Mouse (Mus musculus) midbrain, postnatal 0 days (tissue): ENCODE data around the gene Rad9b. TPM values are rescaled to one million over a fixed set of nuclear protein-coding genes. Genes with fewer than 3 reads are reported as not detected.

Source experiments
- ATAC-seq: fragments of 200-750 bp; cut with Nextera tagmentation; 2 replicates; pipeline ENCODE4 v1.8.0; 2017; ENCODE audit warnings: moderate number of reproducible peaks, mild to moderate bottlenecking, moderate TSS enrichment, moderate library complexity; ENCODE audit not compliant: low FRiP score
- DNase-seq: peaks from one replicate; pipeline ENCODE4 v3.0.0-alpha.2; 2015; ENCODE audit warnings: low spot score
- H3K27ac ChIP-seq: fragments of 300-500 bp; sonication (generic); 2 replicates; pipeline ENCODE4 v1.5.1; 2014; ENCODE audit warnings: low read depth, mild to moderate bottlenecking, low read length, mixed read lengths
- H3K27me3 ChIP-seq: fragments of 300-500 bp; sonication (generic); 2 replicates; pipeline ENCODE4 v1.6.1; 2014; ENCODE audit warnings: low read length, control low read depth, mixed read lengths; ENCODE audit not compliant: insufficient read depth
- H3K36me3 ChIP-seq: fragments of 300-500 bp; sonication (generic); 2 replicates; pipeline ENCODE4 v1.6.1; 2014; ENCODE audit warnings: low read length, control low read depth, mixed read lengths; ENCODE audit not compliant: insufficient read depth
- H3K4me1 ChIP-seq: fragments of 300-500 bp; sonication (generic); 2 replicates; pipeline ENCODE4 v1.6.1; 2014; ENCODE audit warnings: mild to moderate bottlenecking, control low read depth, antibody characterized with exemption, low read length, mixed read lengths; ENCODE audit not compliant: insufficient read depth
- H3K4me2 ChIP-seq: fragments of 300-500 bp; sonication (generic); 2 replicates; pipeline ENCODE4 v1.6.1; 2014; ENCODE audit warnings: low read depth, mild to moderate bottlenecking, low read length, mixed read lengths; ENCODE audit not compliant: poor library complexity, severe bottlenecking
- H3K4me3 ChIP-seq: fragments of 300-500 bp; sonication (generic); 2 replicates; pipeline ENCODE4 v1.5.1; 2014; ENCODE audit warnings: low read depth, mild to moderate bottlenecking, low read length, moderate library complexity
- H3K9ac ChIP-seq: fragments of 300-500 bp; sonication (generic); replicated peaks from 2 replicates; pipeline ENCODE4 v1.6.1; 2014; ENCODE audit warnings: mild to moderate bottlenecking, low read length, moderate library complexity, mixed read lengths; ENCODE audit not compliant: poor library complexity, severe bottlenecking
- H3K9me3 ChIP-seq: fragments of 300-500 bp; sonication (generic); 2 replicates; pipeline ENCODE4 v1.6.1; 2016; ENCODE audit warnings: low read length, control low read depth
- CTCF ChIP-seq: IDR thresholded peaks from 2 replicates; pipeline ENCODE4 v1.5.1; 2016; ENCODE audit warnings: antibody characterized with exemption, mild to moderate bottlenecking
- WGBS: fragments of 180-500 bp; shearing (Covaris S2); extraction: QIAGEN DNeasy Blood & Tissue Kit; methylation state at CpG from one replicate; pipeline ENCODE4 v1.1.7; 2014; 5-methylcytosine and 5-hydroxymethylcytosine counted together
- polyA plus RNA-seq: library from polyadenylated mRNA; unstranded; fragments of >200 nt; fragmentation: Nextera tagmentation; extraction: Ambion mirVana; gene quantifications from 2 replicates; pipeline ENCODE4 v1.2.1, GENCODE M21; 2015
- total RNA-seq: library from RNA; depleted of rRNA; stranded (reverse); fragments of >200 nt; gene quantifications from 2 replicates; pipeline ENCODE4 v1.2.3, GENCODE M21; 2014; rRNA removed

Rad9b gene
- total and polyA plus RNA-seq, 2 experiments from 2014 or later, result 17.8 to 21.8 TPM

DNA sequence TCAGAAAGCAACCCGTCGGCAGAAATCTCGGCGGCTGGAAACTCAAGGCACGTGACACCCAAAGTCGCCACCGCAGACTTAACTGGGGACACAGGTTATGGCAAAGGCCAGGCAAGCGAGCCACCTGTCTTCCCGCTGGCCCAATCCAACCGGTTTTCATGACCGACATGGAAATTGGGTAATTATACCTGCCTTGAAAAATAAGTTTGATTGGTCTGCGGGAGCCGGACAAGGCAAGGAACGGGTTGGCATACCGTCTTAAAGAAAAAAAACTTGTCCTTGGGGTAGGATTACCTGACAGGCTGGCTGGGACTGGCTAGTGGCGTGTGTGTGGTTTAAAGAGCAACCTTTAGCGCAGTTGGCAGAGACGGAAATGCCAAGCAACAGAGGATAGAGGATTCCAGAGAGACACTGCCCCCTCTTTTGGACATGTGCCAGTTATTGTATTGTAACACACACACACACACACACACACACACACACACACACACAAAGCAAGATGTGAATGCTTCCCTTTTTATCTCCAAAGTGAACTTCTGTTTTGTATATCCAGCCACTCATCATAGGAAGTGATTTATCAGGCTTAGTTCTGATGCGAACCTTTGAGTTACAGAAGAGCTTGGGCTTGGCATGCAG is 73.1 kb downstream of the Rad9b start:
- H3K9ac ChIP-seq, result no peak overlapping the region
- no peaks in the 10 kb centered on the region for H3K9me3 ChIP-seq
- no peak for TF ChIP-seq CTCF
- no peaks in the 10 kb centered on the region; the same call in 1 of the 2 replicates for H3K4me1 ChIP-seq
- no peaks in the 10 kb centered on the region for H3K27me3 ChIP-seq
- 36% methylated on average over 19 of the region's 19 CpGs for WGBS
- H3K4me3 ChIP-seq, result no peak overlapping the region
- ATAC-seq (no peak), DNase-seq (peak; percentile 43)
- H3K27ac ChIP-seq, result no peak overlapping the region
- H3K36me3 ChIP-seq, result no peaks in the 10 kb centered on the region
- no peak overlapping the region for H3K4me2 ChIP-seq

DNA sequence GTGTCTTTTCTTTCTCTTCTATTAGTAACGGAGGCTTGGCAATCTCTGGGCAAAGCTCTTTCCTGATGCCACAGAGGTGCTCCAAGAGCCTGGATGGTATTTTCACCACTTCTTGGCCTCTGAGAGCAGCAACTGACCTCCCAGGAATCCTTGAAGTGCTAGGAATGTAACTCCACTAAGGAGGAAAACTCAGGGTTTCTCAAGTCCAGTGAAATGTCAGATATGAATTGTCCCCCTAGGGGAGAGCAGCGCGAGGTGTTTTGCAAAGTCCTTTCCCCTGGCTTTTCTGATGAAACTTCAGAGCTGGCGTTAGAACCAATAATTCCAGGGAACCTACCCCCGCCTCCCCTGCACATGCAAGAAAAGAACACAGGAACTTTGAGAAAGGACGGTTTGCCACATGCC is 73.6 kb downstream of the Rad9b start:
- no peak for TF ChIP-seq CTCF
- no peaks in the 10 kb centered on the region for H3K36me3 ChIP-seq
- no peaks in the 10 kb centered on the region for H3K4me1 ChIP-seq
- H3K9me3 ChIP-seq, result no peaks in the 10 kb centered on the region
- no peak overlapping the region for H3K4me3 ChIP-seq
- H3K9ac ChIP-seq, result no peak overlapping the region
- H3K27ac ChIP-seq, result no peak overlapping the region
- H3K4me2 ChIP-seq, result no peak overlapping the region
- no peak for ATAC-seq
- H3K27me3 ChIP-seq, result no peaks in the 10 kb centered on the region
- no peak for DNase-seq
- 56% methylated on average over 6 of the region's 6 CpGs for WGBS

DNA sequence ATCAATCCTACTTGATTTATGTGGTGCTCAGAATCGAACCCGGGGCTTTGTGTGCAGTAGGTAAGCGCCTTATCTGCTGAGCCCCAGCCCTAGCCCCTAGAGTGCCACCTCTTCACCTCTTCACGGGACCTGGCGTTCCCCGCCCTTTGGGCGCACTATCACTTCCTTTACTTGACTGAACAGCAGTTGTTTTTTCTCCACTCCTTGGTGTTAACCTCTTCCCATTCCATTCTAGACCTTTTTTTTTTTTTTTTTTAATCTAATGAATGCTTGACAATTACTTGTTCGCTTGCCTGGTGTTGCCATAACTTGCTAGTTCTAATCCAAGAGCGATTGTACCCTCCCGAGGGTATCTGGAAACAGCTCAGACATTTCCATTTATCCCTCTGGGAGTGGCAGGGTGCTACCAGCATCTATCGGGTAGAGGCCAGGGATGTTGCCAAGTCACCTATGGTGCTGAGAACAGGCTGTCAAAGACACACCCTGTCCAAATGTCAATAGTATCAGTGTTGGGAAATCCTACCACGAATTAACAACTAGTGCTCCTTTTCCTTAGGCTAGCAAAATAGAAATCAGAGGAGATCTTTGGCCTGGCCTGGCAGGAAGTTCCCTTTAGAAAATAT is 74.1 kb downstream of the Rad9b start:
- no peaks in the 10 kb centered on the region for H3K27me3 ChIP-seq
- H3K4me2 ChIP-seq, result no peak overlapping the region
- no peak overlapping the region for H3K4me3 ChIP-seq
- no peak for TF ChIP-seq CTCF
- no peak overlapping the region for H3K9ac ChIP-seq
- H3K4me1 ChIP-seq, result no peaks in the 10 kb centered on the region
- DNase-seq (no peak), ATAC-seq (no peak)
- 84% methylated on average over 12 of the region's 12 CpGs for WGBS
- H3K36me3 ChIP-seq, result no peaks in the 10 kb centered on the region
- no peak overlapping the region for H3K27ac ChIP-seq
- no peaks in the 10 kb centered on the region for H3K9me3 ChIP-seq

DNA sequence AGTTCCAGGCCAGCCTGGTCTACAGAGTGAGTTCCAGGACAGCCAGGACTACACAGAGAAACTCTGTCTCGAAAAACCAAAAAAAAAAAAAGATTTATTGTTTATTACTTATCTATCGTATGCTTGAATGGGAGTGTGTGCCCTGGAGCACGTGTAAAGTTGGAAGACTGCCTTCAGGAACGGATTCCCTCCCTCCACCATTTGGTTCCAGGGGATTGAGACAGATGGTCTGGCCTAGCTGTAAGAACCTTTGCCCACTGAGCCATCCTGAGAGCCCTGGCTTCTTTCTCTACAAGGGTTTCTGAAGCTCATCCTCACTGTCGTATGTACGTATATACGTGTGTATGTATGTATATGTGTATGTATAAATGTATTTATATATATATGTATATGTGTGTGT is 75.1 kb downstream of the Rad9b start:
- H3K4me3 ChIP-seq, result no peak overlapping the region
- no peaks in the 10 kb centered on the region for H3K36me3 ChIP-seq
- H3K9me3 ChIP-seq, result no peaks in the 10 kb centered on the region
- no peaks in the 10 kb centered on the region for H3K27me3 ChIP-seq
- ATAC-seq (no peak), DNase-seq (no peak)
- no peak overlapping the region for H3K9ac ChIP-seq
- H3K4me2 ChIP-seq, result no peak overlapping the region
- 83% methylated on average over 7 of the region's 7 CpGs for whole genome bisulfite sequencing
- H3K4me1 ChIP-seq, result no peaks in the 10 kb centered on the region
- TF ChIP-seq CTCF, result no peak
- H3K27ac ChIP-seq, result no peak overlapping the region

DNA sequence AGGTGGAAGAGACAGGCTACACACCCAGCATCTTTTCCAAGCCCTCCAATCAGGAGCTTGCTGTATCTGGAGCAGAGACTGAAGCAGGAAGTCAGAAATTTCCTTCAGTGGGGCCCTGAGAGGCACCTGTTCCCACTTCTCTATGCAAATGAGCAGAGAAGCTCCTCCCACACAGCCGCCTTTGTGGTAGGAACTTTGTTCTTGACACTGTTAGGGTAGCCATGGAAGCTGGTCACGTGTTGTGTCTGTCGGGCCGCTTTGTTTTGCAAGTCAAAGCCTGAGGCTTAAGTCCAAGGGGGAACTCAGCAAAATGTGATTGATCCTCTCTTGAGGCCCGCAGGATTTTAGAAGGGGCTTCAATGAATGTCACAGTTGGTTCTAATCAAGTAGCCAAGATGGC is 79.2 kb downstream of the Rad9b start:
- ATAC-seq (no peak), DNase-seq (no peak)

More for the DNA sequence above, 79.2 kb downstream of the Rad9b start:
- H3K36me3 ChIP-seq, result no peaks in the 10 kb centered on the region
- H3K9me3 ChIP-seq, result no peaks in the 10 kb centered on the region
- WGBS, result 10% methylated on average over 5 of the region's 5 CpGs
- no peaks in the 10 kb centered on the region for H3K27me3 ChIP-seq
- TF ChIP-seq CTCF, result no peak
- H3K4me2 ChIP-seq, result no peak overlapping the region
- no peaks in the 10 kb centered on the region for H3K4me1 ChIP-seq
- H3K27ac ChIP-seq, result no peak overlapping the region
- H3K4me3 ChIP-seq, result no peak overlapping the region
- no peak overlapping the region for H3K9ac ChIP-seq

Other genes with a start within 250 kb of the Rad9b start
- gene Ccdc63, start 213.4 kb downstream of the Rad9b start, total RNA-seq, result 0.52 TPM in 1 of 2 replicates, not detected in the other
- not detected in 2 replicates for gene Ccdc63, start 213.4 kb downstream of the Rad9b start, polyA plus RNA-seq
- gene Ppp1cc, start 196.0 kb downstream of the Rad9b start, total RNA-seq, result 206 and 221 TPM in 2 replicates
- gene Ppp1cc, start 196.0 kb downstream of the Rad9b start, polyA plus RNA-seq, result 154 and 164 TPM in 2 replicates
- gene Hvcn1, start 147.4 kb downstream of the Rad9b start, total RNA-seq, result 2.0 and 2.2 TPM in 2 replicates
- gene Hvcn1, start 147.4 kb downstream of the Rad9b start, polyA plus RNA-seq, result 1.3 and 1.6 TPM in 2 replicates
- gene Tctn1, start 89.8 kb downstream of the Rad9b start, total RNA-seq, result 30.0 and 37.5 TPM in 2 replicates
- 5.8 and 6.2 TPM in 2 replicates for gene Tctn1, start 89.8 kb downstream of the Rad9b start, polyA plus RNA-seq
- gene Pptc7, start 69.9 kb downstream of the Rad9b start, total RNA-seq, result 19.3 and 22.7 TPM in 2 replicates
- gene Pptc7, start 69.9 kb downstream of the Rad9b start, polyA plus RNA-seq, result 5.6 and 6.7 TPM in 2 replicates
- 137 and 149 TPM in 2 replicates for gene Vps29, start 136 bp upstream of the Rad9b start, total RNA-seq
- 366 and 368 TPM in 2 replicates for gene Vps29, start 136 bp upstream of the Rad9b start, polyA plus RNA-seq
- 20.8 and 37.9 TPM in 2 replicates for gene Gpn3, start 17.6 kb upstream of the Rad9b start, total RNA-seq
- 41.8 and 44.4 TPM in 2 replicates for gene Gpn3, start 17.6 kb upstream of the Rad9b start, polyA plus RNA-seq
- gene Fam216a, start 18.1 kb upstream of the Rad9b start, total RNA-seq, result 131 and 139 TPM in 2 replicates
- gene Fam216a, start 18.1 kb upstream of the Rad9b start, polyA plus RNA-seq, result 156 and 160 TPM in 2 replicates
- gene Arpc3, start 37.6 kb upstream of the Rad9b start, total RNA-seq, result 162 and 188 TPM in 2 replicates
- gene Arpc3, start 37.6 kb upstream of the Rad9b start, polyA plus RNA-seq, result 134 and 137 TPM in 2 replicates
- gene Anapc7, start 67.5 kb upstream of the Rad9b start, total RNA-seq, result 29.3 and 34.3 TPM in 2 replicates
- gene Anapc7, start 67.5 kb upstream of the Rad9b start, polyA plus RNA-seq, result 42.8 and 43.5 TPM in 2 replicates
- 202 and 210 TPM in 2 replicates for gene Atp2a2, start 148.0 kb upstream of the Rad9b start, total RNA-seq
- 40.4 and 45.2 TPM in 2 replicates for gene Atp2a2, start 148.0 kb upstream of the Rad9b start, polyA plus RNA-seq